Mouse (Mus musculus): ENCODE measurements around the gene Mtr. TPM values are rescaled to one million over a fixed set of nuclear protein-coding genes. Genes with fewer than 3 reads are reported as not detected.

The Mtr gene
- polyA plus RNA-seq, 1 experiment from 2014 or later = 5.3 TPM

GRCm38 (mm10) chr13:12255911-12256705 lies 1.8 kb downstream of the Mtr start:
- Histone ChIP-seq H3K4me2 (ENCODE audit: low read length) (peak overlapping the region; percentile 59), H3K9me3 (ENCODE audit: control insufficient read depth, low read length) (no peaks in the 10 kb centered on the region), H3K27me3 (replicated peaks; ENCODE audit: control insufficient read depth, insufficient read depth, low read length) (no peaks in the 10 kb centered on the region), H3K4me1 (replicated peaks; ENCODE audit: control insufficient read depth, insufficient read depth, low read length) (peaks cover 10% of the 10 kb centered on the region), H3K27ac (ENCODE audit: low read length) (no peak overlapping the region), H3K36me3 (ENCODE audit: control insufficient read depth, insufficient read depth) (no peaks in the 10 kb centered on the region), H3K9ac (replicated peaks; ENCODE audit: low read depth, low read length) (0 out of 2 replicates have a peak overlapping the region, but pooled peaks have one; percentile 7), H3K4me3 (replicated peaks; ENCODE audit: low read length) (no peak overlapping the region; the same call in 1 of the 2 replicates)
- ATAC-seq = no peak
- 70% methylated on average over 3 of the region's 3 CpGs for WGBS

GRCm38 (mm10) chr13:12250496-12250895 lies 7.4 kb downstream of the Mtr start:
- WGBS = 98% methylated on average over 3 of the region's 3 CpGs
- H3K36me3 ChIP-seq (ENCODE audit: control insufficient read depth, insufficient read depth) = peaks cover 9% of the 10 kb centered on the region
- no peak overlapping the region for H3K9ac ChIP-seq (replicated peaks; ENCODE audit: low read depth, low read length)
- no peak overlapping the region for H3K4me3 ChIP-seq (replicated peaks; ENCODE audit: low read length)
- H3K27ac ChIP-seq (ENCODE audit: low read length) = no peak overlapping the region
- H3K4me2 ChIP-seq (ENCODE audit: low read length) = no peak overlapping the region
- H3K4me1 ChIP-seq (replicated peaks; ENCODE audit: control insufficient read depth, insufficient read depth, low read length) = no peaks in the 10 kb centered on the region
- no peaks in the 10 kb centered on the region for H3K9me3 ChIP-seq (ENCODE audit: control insufficient read depth, low read length)
- no peak for ATAC-seq
- no peaks in the 10 kb centered on the region for H3K27me3 ChIP-seq (replicated peaks; ENCODE audit: control insufficient read depth, insufficient read depth, low read length)

- no peak for ATAC-seq
Measured at GRCm38 (mm10) chr13:12249195-12249898, 8.6 kb downstream of the Mtr start.

GRCm38 (mm10) chr13:12245938-12246337 lies 12.0 kb downstream of the Mtr start:
- Histone ChIP-seq H3K9ac (replicated peaks; ENCODE audit: low read depth, low read length) (no peak overlapping the region), H3K27me3 (replicated peaks; ENCODE audit: control insufficient read depth, insufficient read depth, low read length) (no peaks in the 10 kb centered on the region), H3K9me3 (ENCODE audit: control insufficient read depth, low read length) (no peaks in the 10 kb centered on the region), H3K27ac (ENCODE audit: low read length) (no peak overlapping the region), H3K4me3 (replicated peaks; ENCODE audit: low read length) (no peak overlapping the region), H3K36me3 (ENCODE audit: control insufficient read depth, insufficient read depth) (peaks cover 12% of the 10 kb centered on the region), H3K4me2 (ENCODE audit: low read length) (no peak overlapping the region), H3K4me1 (replicated peaks; ENCODE audit: control insufficient read depth, insufficient read depth, low read length) (no peaks in the 10 kb centered on the region)
- ATAC-seq = no peak
- WGBS = 96% methylated on average over 2 of the region's 2 CpGs

More at GRCm38 (mm10) chr13:12249195-12249898, 8.6 kb downstream of the Mtr start:
- Histone ChIP-seq H3K4me2 (ENCODE audit: low read length) (no peak overlapping the region), H3K27ac (ENCODE audit: low read length) (no peak overlapping the region), H3K4me1 (replicated peaks; ENCODE audit: control insufficient read depth, insufficient read depth, low read length) (no peaks in the 10 kb centered on the region), H3K27me3 (replicated peaks; ENCODE audit: control insufficient read depth, insufficient read depth, low read length) (no peaks in the 10 kb centered on the region), H3K36me3 (ENCODE audit: control insufficient read depth, insufficient read depth) (peaks cover 9% of the 10 kb centered on the region), H3K9me3 (ENCODE audit: control insufficient read depth, low read length) (no peaks in the 10 kb centered on the region), H3K9ac (replicated peaks; ENCODE audit: low read depth, low read length) (no peak overlapping the region), H3K4me3 (replicated peaks; ENCODE audit: low read length) (no peak overlapping the region)
- WGBS = 96% methylated on average over 8 of the region's 8 CpGs

- H3K4me3 ChIP-seq (replicated peaks; ENCODE audit: low read length) = no peak overlapping the region
- no peak for ATAC-seq
- H3K9ac ChIP-seq (replicated peaks; ENCODE audit: low read depth, low read length) = no peak overlapping the region
- H3K9me3 ChIP-seq (ENCODE audit: control insufficient read depth, low read length) = no peaks in the 10 kb centered on the region
- H3K36me3 ChIP-seq (ENCODE audit: control insufficient read depth, insufficient read depth) = peaks cover 12% of the 10 kb centered on the region
- H3K4me1 ChIP-seq (replicated peaks; ENCODE audit: control insufficient read depth, insufficient read depth, low read length) = no peaks in the 10 kb centered on the region
- no peaks in the 10 kb centered on the region for H3K27me3 ChIP-seq (replicated peaks; ENCODE audit: control insufficient read depth, insufficient read depth, low read length)
- no peak overlapping the region for H3K4me2 ChIP-seq (ENCODE audit: low read length)
- 61% methylated on average over 4 of the region's 4 CpGs for WGBS
- H3K27ac ChIP-seq (ENCODE audit: low read length) = no peak overlapping the region
Measured at GRCm38 (mm10) chr13:12243991-12244390, 13.9 kb downstream of the Mtr start.

- 92% methylated on average over 4 of the region's 4 CpGs for WGBS
- no peak overlapping the region for H3K9ac ChIP-seq (replicated peaks; ENCODE audit: low read depth, low read length)
- no peak overlapping the region for H3K4me2 ChIP-seq (ENCODE audit: low read length)
- H3K27ac ChIP-seq (ENCODE audit: low read length) = no peak overlapping the region
- H3K4me1 ChIP-seq (replicated peaks; ENCODE audit: control insufficient read depth, insufficient read depth, low read length) = no peaks in the 10 kb centered on the region
- no peaks in the 10 kb centered on the region for H3K27me3 ChIP-seq (replicated peaks; ENCODE audit: control insufficient read depth, insufficient read depth, low read length)
- H3K4me3 ChIP-seq (replicated peaks; ENCODE audit: low read length) = no peak overlapping the region
- ATAC-seq = no peak
- H3K36me3 ChIP-seq (ENCODE audit: control insufficient read depth, insufficient read depth) = peaks cover 18% of the 10 kb centered on the region
- no peaks in the 10 kb centered on the region for H3K9me3 ChIP-seq (ENCODE audit: control insufficient read depth, low read length)
Measured at GRCm38 (mm10) chr13:12232141-12232540, 25.8 kb downstream of the Mtr start.

- H3K4me2 ChIP-seq (ENCODE audit: low read length) = no peak overlapping the region
- H3K27me3 ChIP-seq (replicated peaks; ENCODE audit: control insufficient read depth, insufficient read depth, low read length) = no peaks in the 10 kb centered on the region
- H3K9ac ChIP-seq (replicated peaks; ENCODE audit: low read depth, low read length) = no peak overlapping the region
- no peak for ATAC-seq
- no peak overlapping the region for H3K4me3 ChIP-seq (replicated peaks; ENCODE audit: low read length)
- peaks cover 23% of the 10 kb centered on the region for H3K36me3 ChIP-seq (ENCODE audit: control insufficient read depth, insufficient read depth)
- no peak overlapping the region for H3K27ac ChIP-seq (ENCODE audit: low read length)
- WGBS = 92% methylated on average over 4 of the region's 4 CpGs
- no peaks in the 10 kb centered on the region for H3K4me1 ChIP-seq (replicated peaks; ENCODE audit: control insufficient read depth, insufficient read depth, low read length)
- no peaks in the 10 kb centered on the region for H3K9me3 ChIP-seq (ENCODE audit: control insufficient read depth, low read length)
Measured at GRCm38 (mm10) chr13:12228248-12228647, 29.7 kb downstream of the Mtr start.

GRCm38 (mm10) chr13:12227606-12228005 lies 30.3 kb downstream of the Mtr start:
- 88% methylated on average over 5 of the region's 5 CpGs for WGBS

GRCm38 (mm10) chr13:12218603-12219002 lies 39.3 kb downstream of the Mtr start:
- Histone ChIP-seq H3K4me2 (ENCODE audit: low read length) (no peak overlapping the region), H3K9me3 (ENCODE audit: control insufficient read depth, low read length) (no peaks in the 10 kb centered on the region), H3K27me3 (replicated peaks; ENCODE audit: control insufficient read depth, insufficient read depth, low read length) (no peaks in the 10 kb centered on the region), H3K27ac (ENCODE audit: low read length) (no peak overlapping the region), H3K36me3 (ENCODE audit: control insufficient read depth, insufficient read depth) (peaks cover 15% of the 10 kb centered on the region), H3K4me1 (replicated peaks; ENCODE audit: control insufficient read depth, insufficient read depth, low read length) (no peaks in the 10 kb centered on the region), H3K9ac (replicated peaks; ENCODE audit: low read depth, low read length) (no peak overlapping the region), H3K4me3 (replicated peaks; ENCODE audit: low read length) (no peak overlapping the region)
- WGBS = 96% methylated on average over 14 of the region's 14 CpGs
- ATAC-seq = no peak

More at GRCm38 (mm10) chr13:12227606-12228005, 30.3 kb downstream of the Mtr start:
- H3K36me3 ChIP-seq (ENCODE audit: control insufficient read depth, insufficient read depth) = peaks cover 23% of the 10 kb centered on the region
- H3K9me3 ChIP-seq (ENCODE audit: control insufficient read depth, low read length) = no peaks in the 10 kb centered on the region
- no peak overlapping the region for H3K27ac ChIP-seq (ENCODE audit: low read length)
- H3K4me3 ChIP-seq (replicated peaks; ENCODE audit: low read length) = no peak overlapping the region
- no peaks in the 10 kb centered on the region for H3K27me3 ChIP-seq (replicated peaks; ENCODE audit: control insufficient read depth, insufficient read depth, low read length)
- H3K9ac ChIP-seq (replicated peaks; ENCODE audit: low read depth, low read length) = no peak overlapping the region
- ATAC-seq = no peak
- no peak overlapping the region for H3K4me2 ChIP-seq (ENCODE audit: low read length)
- no peaks in the 10 kb centered on the region for H3K4me1 ChIP-seq (replicated peaks; ENCODE audit: control insufficient read depth, insufficient read depth, low read length)

Measured in forebrain, embryonic 16.5 days (tissue).